Mouse (Mus musculus) neural tube, embryonic 11.5 days (tissue): ENCODE measurements around the gene Ankrd26. TPM values are rescaled to one million over a fixed set of nuclear protein-coding genes. Genes with fewer than 3 reads are reported as not detected.
"Not testable (repeated sequence)": the region's sequence is repeated elsewhere in the genome, so short reads cannot be mapped to it uniquely, and the experiment has no call there.

Experiments
- ATAC-seq: fragments of 200-750 bp; cut with Nextera tagmentation; 2 replicates; pipeline ENCODE4 v1.8.0; 2017; ENCODE audit warnings: moderate number of reproducible peaks, mild to moderate bottlenecking, moderate TSS enrichment, moderate library complexity; ENCODE audit not compliant: insufficient read depth, low FRiP score, low TSS enrichment
- DNase-seq: peaks from one replicate; pipeline ENCODE4 v3.0.0-alpha.2; 2015; ENCODE audit warnings: low spot score
- H3K27ac ChIP-seq: fragments of 300-500 bp; sonication (generic); 2 replicates; pipeline ENCODE4 v1.5.1; 2014; ENCODE audit warnings: low read depth, mild to moderate bottlenecking, low read length
- H3K27me3 ChIP-seq: fragments of 300-500 bp; sonication (generic); 2 replicates; pipeline ENCODE4 v1.6.1; 2014; ENCODE audit warnings: mild to moderate bottlenecking, low read length, mixed read lengths; ENCODE audit not compliant: control insufficient read depth, insufficient read depth
- H3K36me3 ChIP-seq: fragments of 300-500 bp; sonication (generic); 2 replicates; pipeline ENCODE4 v1.6.1; 2014; ENCODE audit warnings: mild to moderate bottlenecking, low read length, moderate library complexity, mixed read lengths; ENCODE audit not compliant: control insufficient read depth, insufficient read depth
- H3K4me1 ChIP-seq: fragments of 300-500 bp; sonication (generic); 2 replicates; pipeline ENCODE4 v1.6.1; 2014; ENCODE audit warnings: low read length, mixed read lengths; ENCODE audit not compliant: control insufficient read depth, insufficient read depth
- H3K4me2 ChIP-seq: fragments of 300-500 bp; sonication (generic); 2 replicates; pipeline ENCODE4 v1.6.1; 2014; ENCODE audit warnings: low read depth, mild to moderate bottlenecking, moderate library complexity
- H3K4me3 ChIP-seq: fragments of 300-500 bp; sonication (generic); 2 replicates; pipeline ENCODE4 v1.5.1; 2014; ENCODE audit warnings: low read depth, low read length
- H3K9ac ChIP-seq: fragments of 300-500 bp; sonication (generic); 2 replicates; pipeline ENCODE4 v1.6.1; 2014; ENCODE audit warnings: mild to moderate bottlenecking, low read length
- H3K9me3 ChIP-seq: fragments of 300-500 bp; sonication (generic); 2 replicates; pipeline ENCODE4 v1.6.1; 2016; ENCODE audit warnings: low read length; ENCODE audit not compliant: control insufficient read depth
- WGBS: fragments of 180-500 bp; shearing (Covaris S2); extraction: QIAGEN DNeasy Blood & Tissue Kit; methylation state at CpG from one replicate; pipeline ENCODE4 v1.1.7; 2014; 5-methylcytosine and 5-hydroxymethylcytosine counted together
- polyA plus RNA-seq: library from polyadenylated mRNA; unstranded; fragments of >200 nt; fragmentation: Nextera tagmentation; extraction: Ambion mirVana; gene quantifications from 2 replicates; pipeline ENCODE4 v1.2.1, GENCODE M21; 2014

Gene Ankrd26
- polyA plus RNA-seq, 1 experiment from 2014 or later: 23.1 TPM

- H3K9ac ChIP-seq: peak overlapping the region; percentile 51
- H3K9me3 ChIP-seq: no peaks in the 10 kb centered on the region
- DNase-seq (no peak), ATAC-seq (0 out of 2 replicates have a peak, but pooled peaks have one; percentile 38)
- peak overlapping the region; percentile 38 for H3K4me3 ChIP-seq
- no peak overlapping the region for H3K27ac ChIP-seq
- peak overlapping the region; percentile 87 for H3K4me2 ChIP-seq
- 22% methylated on average over 21 of the region's 21 CpGs for WGBS
- H3K36me3 ChIP-seq: no peaks in the 10 kb centered on the region
- peaks cover 4% of the 10 kb centered on the region; the same call in 1 of the 2 replicates for H3K4me1 ChIP-seq
- peaks cover 7% of the 10 kb centered on the region; the same call in 1 of the 2 replicates for H3K27me3 ChIP-seq
These were observed 30.8 kb upstream of the Ankrd26 start for GRCm38 (mm10) chr6:118592662-118593376.

- ATAC-seq, H3K4me1 ChIP-seq: not testable (repeated sequence)
- WGBS: 81% methylated on average over 4 of the region's 4 CpGs
These were observed 16.7 kb upstream of the Ankrd26 start for GRCm38 (mm10) chr6:118578741-118579140.

GRCm38 (mm10) chr6:118574351-118574750 lies 12.3 kb upstream of the Ankrd26 start:
- no peaks in the 10 kb centered on the region for H3K36me3 ChIP-seq
- ATAC-seq (no peak), DNase-seq (no peak)
- 91% methylated on average over 6 of the region's 6 CpGs for WGBS
- H3K4me3 ChIP-seq: no peak overlapping the region
- no peak overlapping the region for H3K27ac ChIP-seq
- H3K9ac ChIP-seq: no peak overlapping the region
- H3K9me3 ChIP-seq: no peaks in the 10 kb centered on the region
- no peak overlapping the region for H3K4me2 ChIP-seq
- no peaks in the 10 kb centered on the region for H3K27me3 ChIP-seq
- no peaks in the 10 kb centered on the region for H3K4me1 ChIP-seq

More at GRCm38 (mm10) chr6:118578741-118579140, 16.7 kb upstream of the Ankrd26 start:
- not testable (repeated sequence) for DNase-seq, H3K4me3 ChIP-seq, H3K36me3 ChIP-seq, H3K27ac ChIP-seq, H3K27me3 ChIP-seq, H3K9me3 ChIP-seq, H3K9ac ChIP-seq, H3K4me2 ChIP-seq

GRCm38 (mm10) chr6:118567816-118568215 lies 5.8 kb upstream of the Ankrd26 start:
- Histone ChIP-seq H3K9me3 (no peaks in the 10 kb centered on the region), H3K27ac (no peak overlapping the region), H3K4me1 (no peaks in the 10 kb centered on the region; the same call in 1 of the 2 replicates), H3K36me3 (no peaks in the 10 kb centered on the region), H3K27me3 (no peaks in the 10 kb centered on the region), H3K9ac (no peak overlapping the region), H3K4me2 (no peak overlapping the region), H3K4me3 (no peak overlapping the region)
- 91% methylated on average over 3 of the region's 3 CpGs for WGBS
- ATAC-seq: no peak
- DNase-seq: no peak

- Histone ChIP-seq H3K9me3 (no peaks in the 10 kb centered on the region), H3K4me1 (peaks cover 2% of the 10 kb centered on the region; the same call in 1 of the 2 replicates), H3K27ac (no peak overlapping the region), H3K4me2 (peak overlapping the region; percentile 95), H3K27me3 (no peaks in the 10 kb centered on the region), H3K36me3 (no peaks in the 10 kb centered on the region; the same call in 1 of the 2 replicates), H3K4me3 (peak overlapping the region; percentile 78), H3K9ac (peak overlapping the region; percentile 84)
- DNase-seq (no peak), ATAC-seq (no peak)
- WGBS: 84% methylated on average over 8 of the region's 8 CpGs
These were observed 801 bp downstream of the Ankrd26 start for GRCm38 (mm10) chr6:118561225-118561624.

- H3K4me2 ChIP-seq: no peak overlapping the region
- peaks cover 9% of the 10 kb centered on the region; the same call in 1 of the 2 replicates for H3K36me3 ChIP-seq
- 91% methylated on average over 4 of the region's 4 CpGs for WGBS
- DNase-seq (no peak), ATAC-seq (no peak)
- no peaks in the 10 kb centered on the region for H3K9me3 ChIP-seq
- H3K27ac ChIP-seq: no peak overlapping the region
- no peak overlapping the region for H3K9ac ChIP-seq
- H3K4me1 ChIP-seq: no peaks in the 10 kb centered on the region
- no peaks in the 10 kb centered on the region for H3K27me3 ChIP-seq
- H3K4me3 ChIP-seq: no peak overlapping the region
These were observed 23.4 kb downstream of the Ankrd26 start for GRCm38 (mm10) chr6:118538627-118539026.

GRCm38 (mm10) chr6:118537201-118537600 lies 24.8 kb downstream of the Ankrd26 start:
- not testable (repeated sequence) for H3K4me1 ChIP-seq, H3K9ac ChIP-seq, H3K4me2 ChIP-seq, H3K4me3 ChIP-seq, H3K9me3 ChIP-seq, DNase-seq, H3K27ac ChIP-seq, H3K27me3 ChIP-seq, H3K36me3 ChIP-seq, ATAC-seq

GRCm38 (mm10) chr6:118535321-118535720 lies 26.7 kb downstream of the Ankrd26 start:
- 93% methylated on average over 10 of the region's 10 CpGs for WGBS
- Histone ChIP-seq H3K36me3 (peaks cover 7% of the 10 kb centered on the region), H3K9me3 (no peaks in the 10 kb centered on the region), H3K27ac (no peak overlapping the region), H3K4me2 (no peak overlapping the region), H3K27me3 (no peaks in the 10 kb centered on the region), H3K9ac (no peak overlapping the region), H3K4me1 (no peaks in the 10 kb centered on the region), H3K4me3 (no peak overlapping the region)
- no peak for DNase-seq
- no peak for ATAC-seq

GRCm38 (mm10) chr6:118533381-118533780 lies 28.6 kb downstream of the Ankrd26 start:
- DNase-seq (no peak), ATAC-seq (no peak)
- H3K4me1 ChIP-seq: no peaks in the 10 kb centered on the region
- H3K4me3 ChIP-seq: no peak overlapping the region
- no peaks in the 10 kb centered on the region for H3K9me3 ChIP-seq
- H3K27me3 ChIP-seq: no peaks in the 10 kb centered on the region
- H3K27ac ChIP-seq: no peak overlapping the region
- WGBS: 85% methylated on average over 9 of the region's 9 CpGs
- H3K9ac ChIP-seq: no peak overlapping the region
- no peak overlapping the region for H3K4me2 ChIP-seq
- H3K36me3 ChIP-seq: peaks cover 10% of the 10 kb centered on the region
